Mouse (Mus musculus): ENCODE measurements around the gene Phc2.

DNA sequence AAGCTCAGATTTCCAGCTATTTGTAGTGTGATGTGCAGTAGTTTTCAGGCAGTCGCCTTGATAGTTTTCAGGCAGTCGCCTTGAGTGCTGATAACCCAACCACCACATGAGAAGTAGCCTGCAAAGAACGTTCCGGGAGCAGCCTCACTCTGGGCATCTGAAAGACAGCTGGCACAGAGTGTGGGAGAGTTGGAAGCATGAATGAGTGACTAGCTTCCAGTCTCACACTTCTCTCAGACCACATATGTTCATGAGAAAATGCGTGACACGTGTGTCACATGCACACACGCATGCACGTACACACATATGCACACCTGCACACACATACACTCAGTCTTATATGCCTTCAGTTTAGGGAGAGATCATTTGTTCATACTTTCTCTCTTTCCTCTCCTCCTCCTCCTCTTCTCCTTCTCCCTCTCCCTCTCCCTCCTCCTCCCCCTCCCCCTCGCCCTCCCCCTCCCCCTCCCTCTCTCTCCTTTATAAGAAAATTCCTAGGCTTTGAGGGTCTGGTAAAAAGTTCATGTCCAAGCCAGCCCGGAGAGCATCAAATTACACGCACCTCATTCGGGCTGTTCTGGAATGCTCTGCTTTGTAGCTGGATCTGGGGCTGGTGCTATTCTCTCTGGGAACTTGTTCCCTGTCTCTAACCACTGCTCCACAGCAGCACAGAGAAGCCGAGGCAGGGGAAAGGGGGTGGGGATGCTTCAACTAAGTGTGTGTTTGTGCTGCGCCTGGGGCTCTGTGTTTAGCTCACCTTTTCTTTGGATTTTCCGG, 37.8 kb downstream of the Phc2 start:
- TF ChIP-seq CTCF (IDR thresholded peaks at IDR 0.05; ENCODE audit: low read depth, low read length), result no peak
- TF ChIP-seq POLR2A (IDR thresholded peaks at IDR 0.05; ENCODE audit: borderline replicate concordance, low read depth, low read length), result no peak
